Mouse (Mus musculus) G1E (cell line): Measurements from ENCODE around the gene Kdm5c.

Experiments
- CTCF ChIP-seq: IDR thresholded peaks from 2 replicates; pipeline ENCODE4 v1.5.1; 2012; ENCODE audit warnings: low read depth, low read length, inconsistent platforms, mixed read lengths
- GATA1 ChIP-seq: IDR thresholded peaks from 2 replicates; pipeline ENCODE4 v1.6.1; 2012; ENCODE audit warnings: borderline replicate concordance, low read length, inconsistent platforms, mixed read lengths
- GATA2 ChIP-seq: IDR thresholded peaks from 2 replicates; pipeline ENCODE4 v1.6.1; 2012; ENCODE audit warnings: low read depth, low read length, inconsistent platforms, borderline replicate concordance
- POLR2AphosphoS5 ChIP-seq: IDR thresholded peaks from 2 replicates; pipeline ENCODE4 v1.6.1; 2012; ENCODE audit warnings: low read depth, low read length, inconsistent platforms; ENCODE audit not compliant: insufficient replicate concordance
- TAL1 ChIP-seq: conservative IDR thresholded peaks from 2 replicates; pipeline ENCODE4 v1.6.1; 2012; ENCODE audit warnings: low read depth, low read length, inconsistent platforms, mixed read lengths

GRCm38 (mm10) chrX:152222226-152222625, 10.6 kb upstream of the Kdm5c start:
- TF ChIP-seq TAL1 (no peak), CTCF (no peak), POLR2AphosphoS5 (no peak), GATA1 (no peak), GATA2 (no peak)
